Mouse (Mus musculus): Measurements from ENCODE around the gene Cfap69.
"Not testable (repeated sequence)": the region's sequence is repeated elsewhere in the genome, so short reads cannot be mapped to it uniquely, and the experiment has no call there.

The Cfap69 gene

DNA sequence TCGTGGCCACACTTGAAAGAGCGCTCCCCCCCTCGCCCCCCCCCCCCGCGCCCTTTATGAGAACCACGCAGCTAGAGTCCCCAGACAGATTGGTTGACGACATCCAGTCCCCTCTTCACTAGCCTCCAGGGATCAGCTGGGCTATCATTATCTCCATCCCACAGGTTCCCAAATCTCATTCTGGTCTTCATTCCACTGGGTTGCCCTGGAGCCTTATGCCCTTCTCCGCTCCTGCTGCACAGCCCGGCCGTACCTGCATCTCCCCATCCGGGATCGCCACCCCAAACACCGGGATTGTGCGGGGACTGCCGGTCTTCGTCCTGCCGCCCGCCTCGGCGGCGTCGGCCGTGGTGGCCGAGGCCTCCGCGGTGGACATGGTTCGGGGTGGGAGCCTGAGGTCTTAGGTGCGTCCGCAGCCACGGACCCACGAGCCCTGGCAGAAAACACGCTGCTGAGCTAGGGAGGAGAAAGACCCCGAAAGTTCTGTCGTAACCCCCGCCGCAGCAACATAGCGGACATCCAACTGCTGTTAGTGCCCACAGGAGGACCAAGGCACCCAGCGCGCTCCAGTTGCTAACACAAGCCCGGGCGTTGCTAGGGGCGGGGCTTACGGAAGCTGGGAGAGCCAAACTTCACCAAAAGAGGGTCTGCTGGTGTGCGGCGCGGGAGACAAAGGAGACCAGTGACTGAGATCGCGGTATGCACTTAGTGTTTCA lies at the start of gene Cfap69:
Cfap69 (minus strand) TSS at position 585 of the 716 bp plus-strand sequence.
- DNase-seq (ENCODE audit: low read depth, low spot score), result peak; percentile 86

DNA sequence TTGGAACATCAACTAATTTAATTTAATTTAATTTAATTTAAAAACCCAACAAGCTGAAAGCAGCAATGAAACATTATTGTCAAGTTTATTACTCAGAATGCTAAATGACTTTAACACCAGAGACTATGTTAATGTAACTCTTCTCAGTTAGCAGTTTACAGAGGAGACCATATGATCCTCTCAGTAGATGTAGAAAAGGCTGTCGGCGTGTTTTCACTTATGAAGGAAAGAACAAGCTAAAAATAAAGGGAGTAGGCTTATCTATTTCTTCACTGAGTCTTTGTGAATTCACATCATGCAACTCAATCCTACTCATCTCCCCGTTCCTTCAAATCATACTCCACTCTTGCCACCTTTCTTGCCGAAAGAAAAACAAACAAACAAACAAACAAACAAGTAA lies 47.0 kb upstream of the Cfap69 start:
- no peak for DNase-seq (ENCODE audit: low read depth, low spot score)

DNA sequence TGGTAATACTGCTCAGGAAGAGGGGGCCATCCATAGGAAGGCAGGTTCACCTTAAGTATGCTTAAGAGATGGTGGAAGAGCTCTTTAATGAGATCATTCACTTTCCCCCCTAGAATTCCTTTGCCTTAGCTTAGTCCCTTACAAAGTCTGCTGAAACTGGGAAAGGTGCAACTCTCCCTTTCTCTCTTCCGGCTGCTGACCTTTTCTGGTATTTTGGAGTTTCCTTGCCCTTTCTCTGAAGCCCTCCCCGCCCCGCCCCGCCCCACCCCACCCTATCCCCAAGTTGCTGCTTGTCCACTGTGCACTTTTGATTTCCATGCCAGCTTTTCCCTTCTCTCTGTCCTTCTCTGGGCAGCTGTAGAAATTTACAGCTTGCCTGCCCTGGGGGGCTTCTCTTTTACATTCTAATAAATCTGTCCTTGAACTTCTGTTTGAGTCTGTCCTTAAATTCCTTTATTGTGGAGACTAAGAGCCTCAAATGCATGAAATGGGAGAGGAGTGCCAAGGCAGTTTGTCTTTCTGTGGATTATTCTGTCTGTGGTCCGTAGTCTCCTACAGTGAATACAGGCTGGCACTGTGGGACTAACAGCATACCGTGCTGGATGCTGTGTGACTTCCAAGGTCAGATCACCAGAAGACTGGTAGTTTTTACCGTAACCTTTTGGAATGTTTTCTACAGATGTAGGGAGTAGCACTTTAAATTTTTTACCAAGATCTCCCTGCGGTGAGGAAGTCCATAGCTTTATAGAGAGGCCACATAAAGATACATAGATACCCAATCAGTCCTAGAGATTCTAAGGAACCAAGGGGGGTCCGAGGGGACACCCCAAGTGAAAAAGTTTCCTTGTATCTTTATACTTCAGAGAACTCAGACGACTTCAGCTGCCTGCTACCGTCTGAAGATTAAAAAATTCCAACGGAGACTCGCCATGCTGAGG lies 43.6 kb upstream of the Cfap69 start:
- peak; percentile 32 for DNase-seq (ENCODE audit: low read depth, low spot score)

DNA sequence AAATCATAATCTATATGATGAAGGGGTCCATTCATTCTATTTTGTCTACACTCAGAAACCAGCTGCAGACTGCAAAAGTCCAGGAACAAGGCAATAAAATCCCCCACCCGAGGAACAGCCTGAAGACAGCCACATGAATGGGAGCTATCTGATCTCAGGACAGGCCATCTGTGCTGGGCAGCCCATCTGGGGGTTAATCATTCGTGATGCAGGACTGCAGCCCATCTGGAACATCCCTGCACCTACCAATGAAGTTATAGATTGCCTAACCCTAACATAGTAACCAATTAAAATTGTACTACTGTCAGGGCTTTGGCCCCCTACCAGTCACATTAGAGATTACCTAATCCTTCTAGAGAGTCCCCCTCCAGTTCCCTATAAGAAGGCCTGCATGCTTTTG lies 41.0 kb upstream of the Cfap69 start:
- no peak for DNase-seq (ENCODE audit: low read depth, low spot score)

DNA sequence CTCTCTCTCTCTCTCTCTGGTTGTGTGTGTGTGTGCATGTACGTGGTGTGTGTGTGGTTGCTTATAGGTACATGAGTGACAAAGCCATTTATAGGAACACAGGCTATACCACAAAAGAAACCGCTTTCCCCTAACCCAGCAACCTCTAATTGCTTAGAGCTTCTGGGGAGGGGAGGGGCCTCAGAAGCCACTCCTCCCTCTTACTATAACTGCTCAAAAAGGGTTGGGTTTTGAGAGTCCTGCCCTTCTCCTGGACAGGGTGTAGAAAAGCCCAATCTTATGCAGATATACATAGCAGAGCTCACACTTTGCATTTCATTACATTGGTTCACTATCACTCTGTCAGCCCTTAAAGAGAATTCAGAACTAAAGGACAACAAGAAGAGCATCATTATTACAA lies 36.3 kb upstream of the Cfap69 start:
- DNase-seq (ENCODE audit: low read depth, low spot score), result no peak

DNA sequence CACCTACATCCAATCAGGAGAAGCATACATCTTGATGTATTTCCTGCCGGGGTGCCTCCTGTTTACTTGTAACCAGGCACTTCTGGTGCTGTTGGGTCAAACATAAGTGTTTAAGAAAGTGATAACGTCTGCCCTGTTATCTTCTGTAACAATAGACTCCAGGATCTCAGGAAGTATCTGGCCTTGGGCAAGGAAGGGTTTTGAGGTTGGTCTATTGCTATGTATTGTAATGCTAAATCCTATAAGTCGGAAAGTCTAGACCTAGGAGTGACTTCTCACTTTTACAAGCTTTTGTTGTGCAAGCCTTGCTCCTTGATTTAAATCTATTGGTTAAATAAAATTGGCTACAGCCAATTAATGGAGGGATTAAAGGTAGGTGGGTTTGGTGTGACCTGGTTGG lies 34.8 kb upstream of the Cfap69 start:
- no peak for DNase-seq (ENCODE audit: low read depth, low spot score)

DNA sequence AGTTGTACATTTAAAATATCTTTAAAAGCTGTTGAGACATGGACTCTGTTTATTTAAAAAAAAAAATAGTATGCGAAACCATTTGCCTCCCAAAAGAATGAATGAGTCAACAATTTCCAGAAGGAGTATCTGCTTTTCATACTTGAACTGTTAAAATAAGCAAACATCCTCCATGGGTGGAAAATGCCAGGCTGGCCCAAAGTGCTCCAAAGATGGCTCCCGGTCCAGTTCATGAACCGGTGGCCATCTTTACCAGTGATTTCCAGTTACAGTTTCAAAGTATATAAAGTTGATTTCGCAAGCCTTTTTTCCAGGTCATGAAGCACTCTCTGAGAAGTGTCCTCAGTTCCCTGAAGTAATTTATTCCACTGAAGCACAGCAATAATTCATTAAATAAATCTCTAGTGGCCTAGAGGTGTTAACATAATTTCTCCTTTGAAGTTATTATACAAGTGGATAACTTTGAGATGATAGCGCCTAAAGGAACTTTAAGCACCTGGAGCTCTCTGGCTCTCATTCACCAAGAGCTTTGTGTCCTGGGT lies 31.4 kb upstream of the Cfap69 start:
- no peak for DNase-seq (ENCODE audit: low read depth, low spot score)

DNA sequence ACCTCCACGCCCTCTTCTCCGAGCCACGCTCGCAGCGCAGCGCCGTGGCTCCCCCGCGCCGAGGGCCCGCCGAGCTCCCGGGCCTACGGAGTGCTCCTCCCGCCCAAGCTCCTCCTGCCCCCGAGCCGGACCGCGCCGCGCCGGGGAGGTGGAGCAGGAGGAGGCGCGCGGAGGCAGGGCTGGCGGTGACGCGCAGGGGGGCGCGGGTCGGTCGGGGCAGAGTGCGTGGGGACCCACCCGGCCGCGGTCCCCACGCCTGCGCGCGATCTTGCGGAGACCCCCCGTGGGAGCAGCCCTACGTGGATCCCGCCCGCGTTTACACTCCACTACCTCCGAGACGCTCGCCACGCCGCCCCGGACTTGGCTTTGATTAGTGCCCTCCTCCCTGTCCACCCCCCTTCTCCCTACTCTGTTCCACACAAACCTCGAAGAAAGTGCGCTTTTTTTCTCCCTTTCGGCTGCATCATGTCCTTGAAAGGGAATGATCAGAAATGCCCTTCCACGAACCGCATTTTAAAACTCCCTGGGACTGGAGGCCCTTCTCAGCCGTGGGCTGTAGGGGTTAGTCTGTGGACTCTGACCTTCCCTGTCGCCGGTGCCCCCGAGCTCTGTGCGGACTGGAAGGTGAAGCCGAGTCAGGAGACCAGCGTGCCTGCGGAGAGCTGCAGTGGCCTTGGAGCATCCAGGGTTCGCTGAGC lies 30.1 kb upstream of the Cfap69 start, which contains the start of gene Steap2:
Steap2 (minus strand) TSS at position 623 of the 698 bp plus-strand sequence.
- peak; percentile 51 for DNase-seq (ENCODE audit: low read depth, low spot score)

DNA sequence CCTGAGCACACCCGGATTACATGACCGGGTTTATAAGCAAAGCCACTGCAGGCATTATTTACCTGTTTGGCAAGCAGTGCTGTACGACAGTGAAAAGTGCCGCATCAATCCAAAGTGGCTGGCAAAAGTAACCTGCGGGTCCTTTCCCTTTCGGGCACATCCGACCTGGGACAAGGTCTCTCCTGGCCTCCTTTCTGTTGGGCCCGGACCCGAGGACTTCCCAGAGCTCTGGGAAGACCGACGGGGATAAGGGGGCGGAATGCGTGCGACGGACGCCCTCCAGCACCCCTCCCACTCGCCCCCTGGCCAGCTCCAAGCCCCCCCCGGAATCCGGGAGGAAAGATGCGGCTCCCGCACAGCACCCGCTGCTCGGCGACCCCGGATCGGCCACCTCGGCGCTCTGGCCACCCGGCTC lies 29.5 kb upstream of the Cfap69 start:
- DNase-seq (ENCODE audit: low read depth, low spot score), result peak; percentile 35

DNA sequence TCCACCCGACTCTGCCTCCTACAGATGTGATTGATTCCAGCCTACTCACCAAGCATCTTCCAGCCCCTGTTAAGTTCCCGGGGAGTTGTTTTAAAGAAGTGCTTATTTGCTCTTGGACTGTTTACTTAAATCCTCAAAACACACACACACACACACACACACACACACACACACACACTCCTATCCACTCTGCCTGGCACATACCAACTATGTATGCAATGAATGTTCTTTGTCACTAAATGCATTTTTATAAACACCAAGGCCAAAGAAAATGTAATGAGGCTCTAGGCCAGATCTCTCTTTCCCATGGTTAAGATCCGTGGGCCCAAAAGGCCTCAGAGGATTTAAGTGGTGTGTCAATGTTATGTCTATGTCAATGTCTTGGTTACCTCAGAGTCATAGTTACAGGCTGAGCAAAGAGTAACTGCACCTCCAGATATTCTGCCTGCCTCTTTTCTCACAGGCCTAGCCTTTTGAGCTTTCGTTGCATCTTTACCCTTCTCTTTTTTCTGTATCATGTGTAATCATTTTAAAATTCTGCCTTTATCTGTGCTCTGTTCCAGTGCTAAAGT lies 28.2 kb upstream of the Cfap69 start:
- DNase-seq (ENCODE audit: low read depth, low spot score), result no peak

DNA sequence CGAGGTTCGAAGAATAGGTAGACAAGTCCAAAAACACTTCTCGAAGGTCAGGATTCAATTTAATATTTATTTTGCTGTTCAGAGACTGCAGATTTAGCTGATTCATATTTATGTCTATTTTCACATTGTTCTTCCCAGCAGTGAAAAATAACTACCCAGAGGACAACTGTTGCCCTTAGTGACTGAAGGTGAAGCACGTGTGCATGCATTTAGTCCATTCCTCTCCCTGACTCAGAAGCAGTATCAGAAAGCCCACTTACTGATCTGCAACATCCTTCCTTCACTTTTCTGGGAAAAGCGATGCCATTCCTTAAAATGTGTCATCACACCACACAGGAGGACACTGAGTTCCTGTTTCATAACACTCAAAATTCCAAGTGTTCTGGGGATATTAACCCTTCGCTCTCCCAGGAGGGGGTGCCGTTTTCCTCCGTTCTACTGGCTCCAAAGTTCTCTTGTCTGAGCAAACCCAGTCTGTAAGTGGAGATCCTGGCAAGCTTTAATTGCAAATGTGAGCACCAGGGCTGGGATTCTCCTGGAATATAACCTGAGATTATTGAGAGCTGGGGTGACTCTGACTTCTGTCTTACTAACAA lies 25.0 kb upstream of the Cfap69 start:
- DNase-seq (ENCODE audit: low read depth, low spot score), result no peak

DNA sequence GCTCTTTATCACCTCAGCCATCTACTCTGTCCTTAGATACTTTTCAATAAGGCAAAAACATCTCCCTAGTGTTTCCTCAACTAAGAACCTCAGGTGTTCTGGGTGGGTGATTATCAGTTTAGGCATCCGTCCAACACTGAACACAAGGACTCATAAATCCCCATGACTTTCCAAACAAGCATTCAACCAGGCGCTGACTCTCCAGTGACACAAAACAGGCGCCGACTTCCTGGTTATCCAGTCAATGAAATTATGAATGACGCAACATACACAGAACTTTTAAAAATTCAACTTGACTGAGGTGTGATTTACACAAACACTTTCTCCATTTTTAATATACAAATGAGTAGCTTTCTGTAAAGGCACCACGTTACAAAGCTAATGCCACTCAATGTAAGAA lies 24.2 kb upstream of the Cfap69 start:
- DNase-seq (ENCODE audit: low read depth, low spot score), result no peak

DNA sequence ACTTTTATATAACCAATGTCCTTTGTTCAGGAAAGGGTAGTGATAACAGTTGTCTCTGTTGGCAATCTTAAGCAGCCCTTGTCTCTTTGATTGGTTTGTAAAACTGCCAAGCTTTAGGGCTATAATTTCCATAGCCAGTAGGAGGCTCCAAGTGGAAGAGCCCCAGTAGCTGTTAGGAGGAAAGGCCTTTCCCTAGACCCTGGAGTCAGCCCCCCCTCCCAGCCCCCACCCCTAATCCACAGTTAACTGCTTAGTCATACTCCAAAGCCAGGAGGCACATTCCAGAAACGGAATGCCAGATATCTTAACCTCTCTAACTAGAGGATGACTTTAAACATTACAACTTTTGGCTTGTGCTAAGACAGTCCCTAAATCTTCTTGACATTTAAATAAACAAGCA lies 22.9 kb upstream of the Cfap69 start:
- no peak for DNase-seq (ENCODE audit: low read depth, low spot score)

DNA sequence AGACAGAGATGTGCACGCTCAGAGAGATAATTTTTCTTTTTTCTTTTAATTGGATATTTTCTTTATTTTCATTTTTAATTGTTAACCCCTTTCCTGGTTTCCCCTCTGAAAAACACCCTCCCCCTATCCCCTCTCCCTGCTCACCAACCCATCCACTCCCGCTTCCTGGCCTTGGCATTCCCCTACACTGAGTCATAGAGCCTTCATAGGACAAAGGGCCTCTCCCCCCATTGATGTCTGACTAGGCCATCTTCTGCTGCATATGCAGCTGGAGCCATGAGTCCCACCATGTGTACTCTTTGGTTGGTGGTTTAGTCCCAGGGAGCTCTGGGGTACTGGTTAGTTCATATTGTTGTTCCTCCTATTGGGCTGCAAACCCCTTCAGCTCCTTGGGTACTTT lies 20.9 kb upstream of the Cfap69 start:
- DNase-seq (ENCODE audit: low read depth, low spot score), result not testable (repeated sequence)

DNA sequence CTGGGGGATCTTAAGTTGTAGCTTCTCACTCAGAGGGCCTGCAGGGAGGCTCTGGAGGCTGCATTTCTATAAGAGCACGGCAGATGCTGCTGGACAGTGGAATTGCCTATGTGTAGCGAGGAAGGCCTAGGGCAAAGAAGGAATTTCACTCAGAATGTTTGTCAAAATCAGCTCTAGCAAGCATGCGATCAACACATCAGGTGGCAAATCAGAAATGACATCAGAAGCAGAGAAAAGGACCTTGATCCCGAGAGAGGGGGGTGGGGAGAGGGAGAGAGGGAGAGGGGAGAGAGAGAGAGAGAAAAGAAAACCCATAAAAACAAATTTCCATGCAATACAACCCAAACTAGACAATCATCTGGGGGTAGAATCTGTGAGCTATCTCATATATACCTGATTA lies 19.3 kb upstream of the Cfap69 start:
- DNase-seq (ENCODE audit: low read depth, low spot score), result no peak

DNA sequence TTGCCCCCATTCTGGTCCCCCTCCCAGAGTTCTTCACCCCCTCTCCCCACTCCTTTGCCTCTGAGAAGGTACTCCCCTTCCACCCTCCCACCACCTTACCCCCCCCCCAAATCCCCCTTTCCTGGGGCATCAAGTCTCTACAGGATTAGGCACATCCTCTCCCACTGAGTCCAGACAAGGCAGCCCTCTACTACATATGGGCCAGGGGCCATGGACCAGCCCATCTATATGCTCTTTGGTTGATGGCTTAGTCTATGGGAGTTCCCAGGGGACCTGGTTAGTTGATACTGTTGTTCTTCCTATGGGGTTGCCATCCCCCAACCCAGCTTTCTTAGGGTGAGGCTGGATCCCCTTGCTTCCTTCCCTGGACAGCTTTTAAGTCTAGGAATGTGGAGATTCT lies 15.4 kb upstream of the Cfap69 start:
- no peak for DNase-seq (ENCODE audit: low read depth, low spot score)

DNA sequence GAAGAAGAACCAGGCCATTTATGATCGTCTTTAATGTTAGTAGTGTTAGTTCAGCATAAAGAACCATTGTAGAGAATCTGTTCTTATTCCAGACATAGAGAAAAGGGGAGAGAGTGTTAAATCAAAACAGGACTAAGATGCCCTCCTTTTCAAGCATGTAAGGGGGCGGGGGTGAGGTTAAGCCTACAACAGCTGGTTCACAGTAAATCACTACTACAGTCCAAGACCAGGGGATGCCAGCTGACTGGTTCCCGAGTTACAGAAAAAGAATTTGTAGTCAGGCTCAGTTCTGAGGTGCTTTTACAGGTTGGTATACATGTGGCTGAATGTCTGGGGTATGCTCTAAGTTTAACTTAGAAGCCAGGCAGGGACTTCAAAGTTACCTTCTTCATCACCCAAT lies 12.0 kb upstream of the Cfap69 start:
- DNase-seq (ENCODE audit: low read depth, low spot score), result no peak

DNA sequence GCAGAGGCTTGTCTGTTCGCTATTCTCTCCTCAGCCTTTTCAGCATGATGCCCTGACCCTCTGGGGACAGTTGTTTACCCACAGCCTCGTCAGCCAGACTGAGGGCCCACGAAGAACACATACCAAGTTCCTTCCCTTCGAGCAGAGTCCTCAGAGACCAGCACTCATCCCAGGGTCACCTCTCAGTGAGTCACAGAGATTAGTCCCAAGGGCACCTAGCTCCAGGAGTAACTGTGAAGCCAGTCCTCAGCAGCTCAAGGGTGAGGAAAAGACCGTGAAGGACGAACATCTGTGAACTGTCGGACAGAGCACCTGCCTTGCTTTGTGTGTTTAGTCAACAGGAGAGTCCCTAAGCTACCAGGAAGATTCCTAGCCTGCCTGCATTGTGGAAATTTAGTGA lies 4.9 kb upstream of the Cfap69 start:
- no peak for DNase-seq (ENCODE audit: low read depth, low spot score)

DNA sequence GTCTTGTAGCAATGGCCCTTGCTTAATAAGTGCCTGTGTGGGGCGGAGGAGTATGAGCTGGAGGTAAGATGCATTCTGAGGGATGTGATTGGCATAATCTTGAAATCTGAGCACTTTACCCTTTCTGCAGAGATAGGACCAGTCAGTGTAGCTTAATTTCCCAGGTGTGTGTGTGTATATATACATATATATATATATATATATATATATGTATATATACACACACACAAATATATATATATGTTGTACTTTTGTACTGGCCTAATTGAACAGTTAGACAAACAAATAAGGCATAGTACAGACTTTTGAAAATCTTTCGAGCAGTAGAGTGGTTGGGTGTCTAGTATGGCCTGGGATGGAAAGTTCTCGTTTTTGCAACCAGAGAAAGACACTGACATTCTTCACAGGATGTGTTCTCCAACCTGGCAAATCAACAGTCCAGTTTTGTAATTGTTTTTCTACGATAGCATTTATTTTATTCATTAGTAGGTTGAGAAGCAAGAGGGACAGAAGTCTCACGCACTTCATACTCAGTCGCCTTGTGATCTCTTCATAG lies 410 bp upstream of the Cfap69 start:
- no peak for DNase-seq (ENCODE audit: low read depth, low spot score)

DNA sequence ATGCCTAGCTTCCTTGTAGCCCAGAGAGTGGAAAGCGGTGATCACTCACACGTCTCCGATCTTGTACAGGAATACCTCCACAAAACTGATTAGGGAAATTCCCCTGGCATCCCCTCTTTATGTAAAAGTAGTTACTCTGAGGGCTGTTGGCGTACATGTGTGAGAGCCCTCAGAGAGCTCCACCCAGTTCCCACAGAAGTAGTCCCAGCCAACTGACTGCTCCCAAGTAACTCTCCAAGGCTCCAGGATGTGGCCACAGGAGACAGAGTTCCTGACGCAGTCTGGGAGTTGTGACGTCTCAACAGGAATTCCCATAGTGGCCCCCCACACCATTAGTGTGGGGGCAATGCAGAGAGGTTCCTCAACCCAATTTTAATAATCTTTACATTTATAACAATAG lies 982 bp downstream of the Cfap69 start:
- no peak for DNase-seq (ENCODE audit: low read depth, low spot score)

DNA sequence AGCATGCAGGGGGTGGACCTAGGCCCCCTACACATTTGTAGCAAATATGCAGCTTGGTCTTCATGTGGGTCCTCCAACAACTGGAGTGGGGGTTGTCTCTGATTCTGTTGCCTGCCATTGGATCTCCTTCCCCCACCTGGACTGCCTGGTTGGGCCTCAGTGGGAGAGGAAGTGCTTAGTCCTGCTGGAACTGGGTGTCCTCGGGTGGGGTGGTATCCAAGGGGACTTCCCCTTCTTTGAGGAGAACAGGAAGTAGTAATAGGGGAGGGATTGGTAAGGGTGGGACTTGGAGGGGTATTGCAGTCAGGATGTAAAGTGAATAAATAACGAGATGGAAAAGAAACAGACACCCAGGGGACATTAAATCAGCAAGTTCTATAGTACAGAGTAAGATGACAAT lies 5.4 kb downstream of the Cfap69 start:
- DNase-seq (ENCODE audit: low read depth, low spot score), result no peak

All from forelimb bud, embryonic 11.5 days (tissue).